Mouse (Mus musculus) adipocyte (in vitro differentiated cells): ENCODE measurements around the gene Chchd4.

Experiments
- DNase-seq: peaks from one replicate; pipeline ENCODE4 v3.0.0-alpha.2; 2016; ENCODE audit warnings: low spot score

Chchd4 gene

DNA sequence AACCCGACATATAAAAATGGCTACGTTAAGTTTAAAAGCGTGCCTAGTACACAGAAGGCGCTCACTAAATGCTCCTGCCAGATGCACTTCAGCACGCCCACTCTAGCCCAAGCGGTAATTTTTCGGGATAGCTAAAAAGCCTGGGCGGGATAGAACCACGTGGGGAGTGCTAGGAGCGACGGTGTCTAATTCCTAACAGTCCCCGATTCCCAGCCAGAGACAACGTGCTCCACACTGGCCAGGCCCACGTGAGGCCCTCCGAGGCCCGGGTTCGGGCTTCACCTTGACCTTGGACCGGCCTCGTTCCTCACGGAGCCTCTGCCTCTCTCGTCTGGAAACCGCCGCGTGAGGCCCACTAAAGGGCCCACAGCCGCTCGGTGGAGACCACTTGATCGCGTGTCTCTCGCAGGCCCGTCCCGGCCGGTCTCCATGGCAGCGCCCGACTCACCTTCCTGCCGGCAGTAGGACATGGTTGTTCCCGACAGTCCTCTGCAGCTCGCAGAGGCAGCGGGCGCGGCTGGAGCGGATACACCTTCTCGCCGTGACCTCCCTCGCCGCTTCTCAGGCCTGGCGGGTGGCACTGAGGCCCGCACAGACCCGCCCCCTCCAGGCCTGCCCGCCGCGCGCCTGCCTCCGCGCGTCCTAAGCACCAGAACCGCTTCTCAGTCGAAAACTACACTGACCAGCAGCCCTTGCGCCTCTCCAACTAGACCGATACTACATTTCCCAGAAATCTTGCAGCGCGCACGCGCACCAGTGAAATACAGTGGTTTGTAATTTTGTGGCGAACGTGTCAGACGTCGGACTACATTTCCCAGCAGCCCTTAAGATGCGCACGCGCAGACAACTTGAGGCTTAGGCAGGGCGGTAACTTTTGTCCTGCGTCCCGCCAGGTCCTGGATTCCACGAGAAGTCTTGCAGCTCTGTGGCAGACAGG is at the start of gene Chchd4, which contains the start of gene Tmem43:
Gene Chchd4 (minus strand): TSS at position 679 of the 937 bp plus-strand sequence.
Gene Tmem43 (plus strand): TSS at position 836 of the 937 bp plus-strand sequence.
- peak; percentile 100 for DNase-seq

DNA sequence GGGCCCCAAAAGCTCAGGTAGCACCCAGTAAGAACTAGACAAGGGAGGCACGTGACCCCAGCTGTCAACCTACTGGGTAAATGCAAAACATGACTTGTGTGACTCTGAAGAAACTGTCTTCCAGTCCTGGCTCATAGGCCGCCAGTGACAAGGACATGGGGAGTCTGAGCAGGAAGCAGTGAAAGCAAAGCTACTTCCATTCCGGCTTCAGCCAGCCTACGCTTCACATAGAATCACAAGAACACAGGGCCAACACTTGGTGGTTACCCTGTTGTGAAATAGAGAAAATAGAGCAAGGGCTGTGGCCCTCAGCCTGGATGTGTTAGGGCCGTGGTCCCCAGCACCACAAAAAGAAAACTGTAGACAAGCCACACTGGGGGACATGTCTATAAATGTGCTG is 49.5 kb upstream of the Chchd4 start:
- peak; percentile 65 for DNase-seq

DNA sequence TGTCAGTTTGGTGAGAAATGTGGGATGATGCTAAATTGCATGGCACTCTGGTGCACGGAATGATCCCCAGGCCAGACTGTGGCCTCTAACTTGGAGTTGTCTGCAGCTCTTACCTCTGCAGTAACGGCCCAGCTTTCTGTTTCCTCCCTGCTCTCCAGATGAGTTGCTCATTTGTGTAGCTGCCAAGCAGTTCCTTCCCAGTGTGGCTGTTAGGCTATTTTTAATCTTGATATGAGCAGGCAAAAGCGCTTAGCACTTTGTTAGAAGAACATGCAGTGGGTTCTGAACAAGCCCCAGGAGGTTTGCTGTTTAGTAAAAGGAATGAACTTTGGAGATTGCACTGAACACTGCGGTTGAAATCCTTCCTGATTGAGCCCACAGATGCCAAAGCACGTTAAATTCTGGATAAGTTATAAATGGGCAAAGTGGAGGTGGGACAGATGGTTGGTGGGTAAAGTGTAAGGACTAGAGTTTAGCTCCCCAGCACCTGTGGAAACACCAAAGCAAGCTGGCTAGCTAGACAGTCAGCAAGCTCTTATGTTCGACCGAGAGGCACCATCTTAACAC is 45.2 kb upstream of the Chchd4 start:
- DNase-seq, result no peak

DNA sequence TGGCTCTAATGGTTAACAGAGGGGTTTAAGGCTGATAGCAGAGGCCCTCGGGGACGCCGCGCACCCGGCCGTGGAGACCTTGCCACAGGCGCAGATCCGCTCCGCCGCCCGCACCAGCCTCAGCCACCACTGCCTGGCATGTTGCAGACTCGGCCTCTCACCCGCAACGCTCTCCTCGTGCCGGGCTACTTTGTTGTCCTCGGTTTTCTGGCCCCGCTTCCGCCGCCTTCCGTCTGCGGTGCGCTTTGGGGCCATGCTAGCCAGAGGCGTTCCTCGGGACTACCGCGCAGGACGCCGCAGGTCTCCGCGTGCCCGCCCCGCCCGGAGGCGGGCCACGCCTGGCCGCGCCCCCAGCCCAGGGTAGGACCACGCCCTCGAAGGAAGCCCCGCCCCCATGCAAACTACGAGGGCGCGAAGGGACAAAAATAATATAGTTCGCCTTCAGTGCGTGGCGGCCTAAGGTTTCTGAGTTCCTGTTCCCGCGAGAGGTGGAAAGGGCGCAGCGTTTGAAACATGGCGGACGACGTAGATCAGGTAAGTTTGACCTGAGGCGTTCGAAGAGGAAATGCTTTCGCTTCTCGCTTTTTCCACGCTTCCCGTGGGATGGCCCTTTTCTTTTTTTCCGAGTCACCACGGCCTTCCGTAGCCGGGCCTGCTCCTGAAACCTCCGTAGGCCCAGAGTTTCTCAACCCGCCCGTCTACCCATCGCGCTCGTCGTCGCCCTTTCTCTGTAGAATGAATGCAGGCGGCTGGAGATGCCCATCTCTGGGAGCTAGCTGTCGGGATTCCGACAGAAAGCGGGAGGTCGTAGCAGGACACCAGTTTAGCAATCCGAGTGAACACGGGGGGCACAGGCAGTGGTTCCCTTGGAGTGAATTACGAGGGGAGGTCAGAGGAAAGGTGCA is 42.5 kb upstream of the Chchd4 start, which contains the start of the genes Xpc and Lsm3:
Gene Xpc (minus strand): TSS at position 344 of the 905 bp plus-strand sequence.
Gene Lsm3 (plus strand): TSS at position 384 of the 905 bp plus-strand sequence.
- peak; percentile 99 for DNase-seq

DNA sequence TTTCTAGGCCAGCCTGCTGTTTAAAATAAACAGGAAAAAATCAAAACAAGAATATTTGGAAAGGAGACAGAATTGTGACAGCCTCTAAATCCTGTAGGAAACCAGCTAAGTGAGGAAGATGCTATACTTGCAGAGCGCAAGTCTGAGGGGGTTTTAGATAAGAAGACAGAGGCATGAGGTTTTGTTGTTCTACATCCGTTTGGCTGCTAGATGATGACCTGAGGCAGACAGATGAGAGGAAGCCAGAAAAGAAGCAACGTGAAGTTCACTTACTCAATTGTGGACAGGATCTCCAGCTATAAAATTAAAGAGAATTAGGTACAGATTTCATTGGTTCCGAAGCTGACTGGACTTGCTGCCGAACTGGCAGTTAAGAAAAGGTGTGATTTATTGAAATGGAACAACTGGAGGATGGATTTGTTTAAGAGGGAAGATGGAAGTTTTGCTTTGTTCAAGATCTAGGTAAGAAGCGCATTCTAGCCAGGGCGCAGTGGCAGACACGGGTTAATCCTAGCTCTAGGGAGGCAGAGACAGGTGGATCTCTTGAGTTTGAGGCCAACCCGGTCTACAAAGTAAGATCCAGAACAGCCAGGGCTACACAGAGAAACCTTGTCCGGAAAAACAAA is 41.5 kb upstream of the Chchd4 start:
- DNase-seq, result no peak

DNA sequence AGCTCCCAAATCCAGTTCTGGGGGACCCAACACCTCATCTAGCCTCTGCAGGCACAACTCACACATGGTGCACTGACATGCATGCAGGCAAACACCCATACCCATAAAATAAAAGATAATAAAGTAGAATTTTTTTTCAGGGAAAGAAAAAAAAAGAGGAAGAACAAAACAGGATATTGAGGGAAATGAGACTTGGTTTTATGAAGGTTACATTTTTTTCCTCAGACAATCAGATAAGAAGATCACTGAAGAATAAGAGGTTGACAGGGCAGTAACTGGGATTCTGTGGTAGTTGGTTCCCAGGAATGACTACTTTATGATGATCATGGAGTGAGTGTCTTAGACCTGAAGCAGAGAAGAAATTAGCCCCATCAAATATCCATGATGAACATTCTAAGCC is 40.8 kb upstream of the Chchd4 start:
- DNase-seq, result no peak

DNA sequence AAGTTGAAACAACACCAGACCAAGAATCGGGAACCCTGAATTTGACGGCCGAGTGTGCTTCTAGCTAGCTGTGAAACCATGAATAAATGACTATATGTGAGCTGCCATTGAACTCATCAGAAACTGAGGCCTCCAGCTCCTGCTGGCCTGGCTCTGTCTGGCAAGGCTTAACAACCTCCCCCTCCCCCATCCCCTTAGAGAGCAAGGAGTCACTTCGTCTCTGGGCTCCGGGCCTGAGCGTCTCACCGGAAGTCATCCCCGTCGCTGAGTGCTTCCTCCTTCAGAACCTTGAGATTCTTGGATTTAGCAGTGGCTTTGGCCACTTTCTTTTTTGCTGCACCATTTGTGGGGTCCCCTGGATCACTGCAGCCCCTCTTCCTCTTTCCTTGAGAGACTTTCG is 36.9 kb upstream of the Chchd4 start:
- DNase-seq, result no peak

DNA sequence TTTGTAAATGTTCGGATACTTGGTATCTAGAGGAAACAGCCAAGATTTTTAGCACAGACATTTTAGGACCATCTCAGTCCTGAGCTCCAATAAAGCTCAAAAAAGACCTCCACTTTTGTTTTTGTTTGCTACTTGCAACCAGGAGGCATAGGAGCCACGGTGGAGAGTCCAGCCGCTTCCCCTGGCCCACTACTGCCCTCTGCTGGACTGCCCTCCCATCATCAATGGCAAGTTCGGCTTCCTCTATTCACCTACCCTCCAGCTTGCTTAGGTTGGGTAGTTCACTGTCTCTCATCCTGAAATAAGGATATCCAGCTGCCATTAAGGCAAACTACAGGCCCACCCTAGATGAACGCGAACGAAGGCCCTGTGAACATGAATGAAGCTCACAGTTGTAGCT is 36.0 kb upstream of the Chchd4 start:
- peak; percentile 83 for DNase-seq

DNA sequence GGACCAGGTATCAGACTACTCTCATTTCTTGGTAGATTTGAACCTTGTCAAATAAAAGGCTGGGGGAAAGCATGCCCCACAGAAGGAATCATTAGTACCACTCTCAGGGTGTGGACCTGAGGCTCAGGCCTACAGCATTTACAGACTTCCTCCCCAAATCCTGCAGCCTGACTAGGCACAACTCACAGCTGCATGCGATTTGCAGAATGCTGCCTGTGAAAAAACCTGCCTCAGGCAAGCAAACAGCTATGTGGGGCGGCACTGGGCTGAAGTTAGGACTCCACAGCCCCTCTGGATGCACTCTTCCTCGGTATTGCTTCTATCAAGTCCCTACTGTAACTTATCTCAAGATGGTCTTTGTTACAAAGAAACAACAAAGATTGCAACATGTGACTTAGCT is 34.7 kb upstream of the Chchd4 start:
- no peak for DNase-seq

DNA sequence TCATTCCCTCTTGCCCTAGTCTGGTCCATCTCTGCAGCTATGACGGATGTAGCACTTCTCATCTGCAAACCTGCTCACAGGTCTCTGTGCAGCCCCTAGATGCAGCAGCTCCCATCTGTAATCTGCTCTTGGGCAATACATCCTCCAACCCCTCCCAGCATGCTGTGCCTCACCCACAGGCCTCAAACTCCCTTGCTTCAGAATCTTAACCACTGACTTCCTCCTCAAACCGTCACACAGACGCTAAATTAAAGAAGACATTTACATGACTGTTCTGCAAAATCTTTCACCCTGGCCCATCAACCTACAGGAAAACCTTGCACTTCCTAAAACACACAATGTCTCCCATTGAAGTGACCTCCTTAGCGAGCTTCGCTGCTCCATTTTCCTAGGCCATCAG is 32.7 kb upstream of the Chchd4 start:
- DNase-seq, result no peak

DNA sequence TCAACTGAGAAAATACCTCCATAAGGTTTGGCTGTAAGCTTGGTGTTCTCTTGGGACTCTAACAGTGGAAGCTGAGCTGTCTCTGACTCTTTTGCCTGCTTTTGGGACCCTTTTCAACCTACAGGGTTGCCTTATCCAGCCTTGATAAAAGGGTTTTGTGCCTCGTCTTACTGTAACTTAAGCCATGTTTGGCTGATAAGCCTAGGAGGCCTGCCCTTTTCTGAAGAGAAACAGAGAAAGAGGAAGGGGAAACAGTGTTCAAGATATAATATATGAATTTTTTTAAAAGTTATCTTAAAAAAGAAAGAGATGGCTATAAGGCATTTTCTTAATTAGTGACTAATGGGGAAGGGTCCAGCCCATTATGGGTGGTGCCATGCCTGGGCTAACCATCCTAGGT is 30.0 kb upstream of the Chchd4 start:
- DNase-seq, result no peak

DNA sequence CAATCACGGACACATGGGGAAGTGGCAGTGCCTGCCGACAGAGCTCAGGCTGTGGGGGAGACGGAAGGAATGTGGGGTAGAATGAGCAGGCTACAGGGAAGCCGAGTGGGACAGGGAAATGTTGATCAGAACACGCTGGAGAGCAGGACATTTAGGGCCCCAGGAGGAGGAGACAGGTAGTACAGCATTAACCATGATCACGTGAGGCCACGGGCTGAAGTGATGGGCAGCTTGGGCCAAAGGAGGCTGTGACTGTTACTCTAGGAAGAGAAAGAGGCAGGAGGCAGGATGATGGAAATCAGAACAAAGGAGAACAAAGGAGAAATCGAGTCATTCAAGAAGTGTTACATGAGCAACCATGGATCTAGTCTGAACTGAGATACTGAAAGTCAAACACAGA is 21.2 kb upstream of the Chchd4 start:
- DNase-seq, result no peak

DNA sequence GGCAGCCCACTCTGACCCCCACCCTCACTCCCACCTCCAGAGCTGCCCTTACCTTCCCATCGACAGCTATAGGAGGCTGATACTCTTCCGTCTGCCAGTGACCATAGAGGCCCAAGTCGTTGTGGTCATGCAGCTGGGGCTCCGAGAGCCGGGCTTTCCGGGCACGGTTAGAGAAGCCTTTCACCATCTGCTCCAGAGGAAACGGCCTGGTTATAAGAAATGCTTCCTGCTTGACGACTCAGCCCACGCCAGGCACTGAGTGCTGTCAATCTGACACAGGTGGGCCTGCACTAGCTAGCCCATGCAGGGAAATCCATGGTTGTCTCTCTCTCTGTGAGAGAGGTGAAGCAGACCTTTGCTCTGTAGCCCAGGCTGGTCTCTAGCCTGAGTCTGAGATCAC is 19.7 kb upstream of the Chchd4 start:
- no peak for DNase-seq

DNA sequence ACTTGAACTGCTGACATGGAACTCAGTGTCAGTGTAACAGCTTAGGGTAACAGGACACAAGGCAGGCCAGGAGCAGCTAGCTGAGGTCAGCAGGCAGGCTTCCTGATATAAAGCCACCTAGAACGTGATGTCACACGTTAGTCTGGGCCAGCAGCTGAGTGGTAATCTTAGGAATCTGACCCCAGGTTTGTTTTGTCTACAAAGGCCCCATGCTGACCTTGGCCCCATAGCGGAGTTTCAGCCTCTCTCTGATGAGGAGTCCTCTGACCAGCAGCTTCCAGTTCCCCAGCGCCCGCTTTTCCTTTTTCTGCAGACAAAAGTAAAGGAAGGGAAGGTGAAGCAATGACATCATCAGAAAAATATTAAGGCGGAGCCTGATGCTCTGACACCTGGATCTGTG is 17.7 kb upstream of the Chchd4 start:
- no peak for DNase-seq

DNA sequence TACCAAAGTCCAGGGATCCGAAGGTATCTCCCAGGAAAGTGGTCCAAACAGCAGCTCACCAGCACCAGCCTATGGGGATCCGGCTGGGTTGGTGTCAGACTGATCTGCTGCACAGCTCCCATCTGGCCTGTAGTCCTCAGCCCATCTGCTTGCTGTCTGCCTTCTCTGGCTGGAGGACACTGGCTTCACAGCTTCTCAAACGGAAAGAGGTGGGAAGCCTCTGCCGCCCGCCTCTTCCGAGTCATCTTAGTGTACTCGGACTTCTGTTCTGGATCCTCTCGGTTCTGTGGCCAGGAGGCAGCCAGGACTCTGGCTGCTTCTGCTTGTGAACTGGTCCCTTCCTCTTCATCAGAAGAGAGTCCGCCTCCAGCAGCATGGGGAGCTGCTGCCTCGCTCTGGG is 16.5 kb upstream of the Chchd4 start:
- no peak for DNase-seq

DNA sequence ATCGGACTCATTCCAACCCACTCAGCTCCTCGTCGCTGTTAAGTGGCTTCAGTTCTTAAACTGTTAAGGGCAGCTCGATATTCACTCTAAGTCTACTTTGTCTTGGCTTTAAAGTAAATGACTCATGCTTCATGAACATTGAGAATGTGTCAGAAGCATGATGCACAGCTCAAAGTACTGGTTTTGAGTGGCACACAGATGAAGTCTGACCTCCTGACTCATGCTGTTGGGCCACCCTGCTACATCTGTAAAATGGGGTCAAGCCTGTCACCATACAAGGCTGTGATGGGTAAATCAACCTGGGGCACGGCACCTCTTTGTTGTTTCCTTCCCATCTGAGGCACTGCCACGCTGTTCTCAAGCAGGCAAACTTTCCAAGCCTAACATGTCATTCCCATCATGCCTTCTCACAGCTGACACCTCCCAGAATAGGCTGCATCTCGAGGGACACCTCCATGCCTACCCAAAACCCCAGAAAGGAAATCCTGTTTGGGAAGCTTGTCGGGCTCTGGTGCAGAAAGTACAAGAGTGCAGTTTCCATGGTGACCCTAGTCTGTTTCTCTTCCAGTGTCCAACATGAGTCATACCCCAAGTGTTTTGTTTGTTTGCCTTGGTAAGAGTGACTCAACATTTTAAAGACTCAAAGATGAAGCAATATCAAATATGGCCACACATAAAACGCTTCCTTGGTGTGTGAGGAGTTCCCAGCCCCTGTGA is 15.3 kb upstream of the Chchd4 start:
- peak; percentile 96 for DNase-seq

DNA sequence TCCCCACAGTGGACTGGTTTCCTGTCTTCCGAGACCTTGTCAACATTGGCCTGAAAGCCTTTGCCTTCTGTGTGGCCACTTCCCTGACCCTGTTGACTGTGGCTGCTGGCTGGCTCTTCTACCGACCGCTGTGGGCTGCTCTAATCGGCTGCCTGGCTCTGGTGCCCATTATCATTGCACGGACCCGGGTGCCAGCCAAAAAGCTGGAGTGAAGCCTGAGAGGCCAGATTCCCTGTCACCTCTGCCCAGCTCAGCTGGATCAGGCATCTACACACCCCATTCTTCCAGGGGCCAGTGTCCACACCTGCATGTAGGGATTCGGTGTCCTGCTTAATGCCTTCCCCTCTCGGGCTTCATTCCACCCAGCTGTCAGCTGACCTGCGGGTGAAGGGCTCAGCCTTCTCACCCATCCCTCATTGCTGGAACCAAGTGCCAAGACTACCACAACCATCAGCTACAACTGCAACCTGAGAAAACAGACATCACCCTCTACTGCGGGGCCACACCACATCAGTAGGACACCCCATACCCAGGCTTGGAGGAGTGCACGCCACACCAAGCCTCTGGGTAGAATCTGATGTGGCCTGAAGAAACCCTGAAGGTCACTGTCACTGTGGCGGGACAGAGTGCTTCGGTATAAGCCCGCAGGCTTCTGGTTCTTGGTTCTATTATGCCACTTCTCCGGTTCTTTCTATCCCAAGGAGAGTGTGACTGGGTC is 13.5 kb upstream of the Chchd4 start:
- peak; percentile 56 for DNase-seq

DNA sequence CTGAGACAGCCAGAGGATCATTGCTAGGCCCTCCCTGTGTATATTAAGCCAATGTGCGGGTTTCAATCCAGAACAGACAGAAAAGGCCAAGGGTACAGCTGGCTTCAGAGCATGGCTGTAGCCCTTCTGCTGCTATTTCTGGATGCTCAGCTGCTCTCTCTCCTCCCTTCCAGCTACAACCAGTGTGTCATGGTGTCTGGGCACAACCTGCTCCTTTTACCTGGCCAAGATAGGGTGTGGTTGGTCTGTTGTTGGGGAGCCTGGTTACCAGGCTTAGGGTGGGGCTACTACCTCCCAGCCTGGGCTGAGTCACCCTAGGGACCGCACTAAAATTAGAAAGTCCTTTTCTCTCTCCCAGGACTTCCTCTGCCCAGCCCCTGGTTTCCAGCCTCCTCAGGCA is 10.0 kb upstream of the Chchd4 start:
- no peak for DNase-seq

DNA sequence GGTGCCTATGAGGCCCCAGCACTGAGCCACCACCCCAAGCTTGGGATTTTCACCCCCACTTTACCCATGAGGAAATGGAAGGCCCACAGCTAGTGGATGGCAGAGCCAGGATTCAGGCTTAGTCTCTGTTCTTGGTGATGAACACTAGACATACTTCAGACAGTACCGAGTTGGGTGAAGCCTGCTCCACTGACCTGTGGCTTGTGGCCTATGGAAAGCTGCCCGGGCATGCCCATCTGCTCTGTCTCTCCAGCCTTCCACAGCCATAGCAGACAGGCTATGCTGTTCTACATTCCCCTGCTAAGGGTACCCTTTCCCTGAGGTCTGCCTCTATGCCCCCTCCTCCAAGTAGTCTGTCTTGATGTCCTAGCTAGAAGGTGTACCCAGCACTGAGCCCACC is 3.2 kb upstream of the Chchd4 start:
- DNase-seq, result no peak

DNA sequence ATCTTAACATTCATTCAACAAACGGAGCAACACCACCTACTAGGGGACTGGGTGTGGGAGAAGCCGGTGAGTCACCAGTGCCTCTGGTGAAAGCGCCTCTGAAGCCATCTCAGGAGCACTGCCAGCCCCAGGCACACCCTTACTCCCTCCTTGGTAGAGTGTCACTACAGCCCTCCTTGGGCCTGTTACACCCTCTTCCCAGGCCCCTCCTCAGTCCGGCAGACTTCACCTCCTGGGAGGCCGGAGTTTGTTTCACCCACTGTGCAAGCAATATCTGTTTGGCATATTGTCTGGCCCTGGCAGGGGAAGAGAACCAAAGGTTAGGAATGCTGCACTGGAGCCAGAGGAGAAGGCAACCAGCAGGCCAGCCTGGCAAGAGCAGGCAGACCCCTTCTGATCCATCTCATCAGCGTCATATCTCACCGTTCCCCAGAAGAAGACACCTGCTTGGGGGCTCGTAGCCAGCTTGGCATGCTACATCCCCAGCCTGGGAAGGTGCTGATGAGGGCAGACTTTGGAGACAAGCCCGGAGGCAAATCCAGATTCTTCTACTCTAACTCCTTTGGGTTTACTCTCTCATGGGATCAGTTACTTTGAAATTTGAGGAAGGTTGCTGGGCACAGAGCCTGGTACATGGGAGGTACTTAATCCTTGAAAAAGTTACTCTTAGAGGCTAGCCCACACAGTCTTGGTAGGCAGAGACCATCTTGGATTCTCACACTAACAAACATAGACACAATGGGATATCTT is 1.3 kb upstream of the Chchd4 start:
- DNase-seq, result peak; percentile 76
